Mouse (Mus musculus) inflammation-experienced regulatory T-cells, adult 6 months (primary cell): ENCODE data around the gene Olfr56. TPM values are rescaled to one million over a fixed set of nuclear protein-coding genes. Genes with fewer than 3 reads are reported as not detected.
A peak's percentile ranks its signal among the peaks of the same experiment; 100 is the strongest.

ENCODE experiments used
- ATAC-seq: one replicate; pipeline ENCODE4 v1.8.0; 2017
- polyA plus RNA-seq, 3 experiments: library from polyadenylated mRNA; unstranded; fragments of 100-300 nt; shearing (Covaris generic); gene quantifications; one replicate each; pipeline ENCODE4 v1.2.1; 2017

Gene Olfr56
- polyA plus RNA-seq, 3 experiments from 2014 or later = 0.40 to 0.94 (median 0.52) TPM

- ATAC-seq = peak; percentile 44
Observed at GRCm38 (mm10) chr11:49060061-49060460, 81.4 kb downstream of the Olfr56 start.

- ATAC-seq = peak; percentile 74
Observed at GRCm38 (mm10) chr11:49061865-49062264, 83.2 kb downstream of the Olfr56 start.

GRCm38 (mm10) chr11:49063713-49064469 is 85.2 kb downstream of the Olfr56 start, which contains the start of gene Tgtp2:
TSS of gene Tgtp2 (minus strand) at chr11:49064206.
- ATAC-seq = peak; percentile 36

GRCm38 (mm10) chr11:49068358-49068757 is 89.7 kb downstream of the Olfr56 start:
- ATAC-seq = no peak

GRCm38 (mm10) chr11:49076001-49076757 is 97.5 kb downstream of the Olfr56 start, which contains the start of gene Ifi47:
TSS of gene Ifi47 (plus strand) at chr11:49076587.
- peak; percentile 74 for ATAC-seq

- no peak for ATAC-seq
Observed at GRCm38 (mm10) chr11:49077012-49077411, 98.3 kb downstream of the Olfr56 start.

- no peak for ATAC-seq
Observed at GRCm38 (mm10) chr11:49078719-49079118, 100.0 kb downstream of the Olfr56 start.

- no peak for ATAC-seq
Observed at GRCm38 (mm10) chr11:49080636-49081035, 101.9 kb downstream of the Olfr56 start.

GRCm38 (mm10) chr11:49081356-49081755 is 102.7 kb downstream of the Olfr56 start:
- no peak for ATAC-seq

GRCm38 (mm10) chr11:49081886-49082285 is 103.2 kb downstream of the Olfr56 start:
- peak; percentile 2 for ATAC-seq

- ATAC-seq = peak; percentile 19
Observed at GRCm38 (mm10) chr11:49083146-49083545, 104.5 kb downstream of the Olfr56 start.

GRCm38 (mm10) chr11:49083808-49084207 is 105.1 kb downstream of the Olfr56 start:
- ATAC-seq = no peak

GRCm38 (mm10) chr11:49084385-49084784 is 105.7 kb downstream of the Olfr56 start:
- ATAC-seq = no peak

GRCm38 (mm10) chr11:49084875-49085274 is 106.2 kb downstream of the Olfr56 start:
- ATAC-seq = peak; percentile 49

GRCm38 (mm10) chr11:49086858-49087361 is 108.2 kb downstream of the Olfr56 start:
- ATAC-seq = peak; percentile 20

GRCm38 (mm10) chr11:49087830-49088616 is 109.3 kb downstream of the Olfr56 start:
- ATAC-seq = peak; percentile 14

GRCm38 (mm10) chr11:49088990-49089652 is 110.4 kb downstream of the Olfr56 start:
- no peak for ATAC-seq

- no peak for ATAC-seq
Observed at GRCm38 (mm10) chr11:49089735-49090507, 111.2 kb downstream of the Olfr56 start.

GRCm38 (mm10) chr11:49090551-49090950 is 111.9 kb downstream of the Olfr56 start:
- ATAC-seq = no peak

GRCm38 (mm10) chr11:49091171-49091570 is 112.5 kb downstream of the Olfr56 start:
- ATAC-seq = no peak

GRCm38 (mm10) chr11:49092053-49092586 is 113.4 kb downstream of the Olfr56 start:
- no peak for ATAC-seq
